Mouse (Mus musculus): ENCODE data around the gene Ddn. TPM values are rescaled to one million over a fixed set of nuclear protein-coding genes. Genes with fewer than 3 reads are reported as not detected.

The Ddn gene
- not detected in 2 replicates for polyA plus RNA-seq (2015; fragmentation: Nextera tagmentation; extraction: Ambion mirVana)

- peaks cover 28% of the 10 kb centered on the region for H3K4me1 ChIP-seq
- peak within 1 kb of the TSS; percentile 80 for H3K4me2 ChIP-seq
- peak within 1 kb of the TSS; percentile 42 for H3K4me3 ChIP-seq (replicated peaks)
- H3K9me3 ChIP-seq = no peaks in the 10 kb centered on the region
- ATAC-seq (ENCODE audit: insufficient read depth, low FRiP score, low read depth) = no peak
- H3K36me3 ChIP-seq = peaks cover 16% of the 10 kb centered on the region
- H3K27ac ChIP-seq = no peak within 1 kb of the TSS
- 62% methylated on average over 3 of the region's 3 CpGs for WGBS
- H3K27me3 ChIP-seq (replicated peaks) = peaks cover 53% of the 10 kb centered on the region
- no peak within 1 kb of the TSS for H3K9ac ChIP-seq
Measured at GRCm38 (mm10) chr15:98809390-98809789, at the start of gene Ddn. TSS of gene Ddn (minus strand) at chr15:98809490.

DNA sequence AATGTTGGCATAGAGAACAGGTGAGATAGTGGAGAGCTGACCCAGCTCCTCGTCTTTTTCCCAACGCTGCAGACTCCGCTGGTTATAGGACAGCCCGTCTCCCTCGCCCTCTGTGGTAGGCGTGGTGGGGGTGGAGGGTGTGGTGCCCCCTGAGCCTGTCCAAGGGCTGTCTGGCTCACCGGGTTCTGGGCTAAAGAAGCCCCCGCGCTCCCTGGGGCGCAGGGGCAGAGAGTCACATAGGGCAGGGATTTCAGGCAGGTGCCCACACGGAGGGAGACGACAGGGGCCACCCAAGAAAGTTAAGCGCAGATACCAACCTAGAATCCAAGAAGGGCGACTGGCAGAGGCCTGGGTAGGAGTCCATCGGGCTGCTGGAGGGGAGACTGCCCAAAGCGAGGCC lies 44.9 kb upstream of the Ddn start:
- H3K27ac ChIP-seq = no peak overlapping the region

DNA sequence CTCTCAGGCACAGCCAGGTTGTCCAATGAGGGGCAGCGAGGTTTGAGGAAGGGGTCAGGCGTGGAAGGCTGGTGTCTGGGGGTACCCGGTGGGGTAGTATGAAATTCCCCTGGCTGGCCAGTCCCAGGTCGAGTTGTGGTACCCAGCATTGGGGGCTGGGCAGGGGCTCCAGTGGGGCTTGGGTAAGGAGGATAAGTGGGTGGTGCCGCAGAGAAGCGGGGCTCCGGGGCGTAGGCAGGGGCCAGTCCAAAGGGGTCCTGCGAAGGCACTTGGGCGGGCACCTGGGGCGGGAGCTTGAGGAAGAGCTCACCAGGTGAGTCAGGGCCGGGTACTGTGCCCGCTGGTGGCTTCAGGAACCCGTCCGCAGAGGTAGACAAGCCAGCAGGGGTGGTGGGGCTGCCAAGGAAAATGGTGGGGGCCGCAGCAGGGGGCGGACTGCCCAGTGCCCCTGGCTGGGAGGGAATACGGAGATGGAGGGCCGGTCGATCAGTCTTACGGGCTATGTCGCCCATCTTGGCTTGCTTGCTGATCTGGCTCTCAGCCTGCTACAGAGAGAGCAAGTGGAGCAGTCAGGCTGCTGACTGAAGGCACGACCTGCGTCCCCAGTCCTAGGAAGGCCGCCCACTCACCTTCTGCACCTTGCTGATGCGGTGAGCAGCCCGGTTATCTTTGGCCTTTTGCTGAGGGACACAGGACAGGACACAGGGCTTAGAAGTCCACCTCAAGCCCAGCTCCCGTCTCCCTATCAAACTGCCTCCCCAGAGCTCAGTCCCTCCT lies 44.1 kb upstream of the Ddn start:
- WGBS = 92% methylated on average over 28 of the region's 28 CpGs
- Histone ChIP-seq H3K27ac (no peak overlapping the region), H3K27me3 (replicated peaks) (no peaks in the 10 kb centered on the region), H3K4me1 (no peaks in the 10 kb centered on the region), H3K4me2 (no peak overlapping the region), H3K9ac (no peak overlapping the region), H3K4me3 (replicated peaks) (no peak overlapping the region), H3K9me3 (no peaks in the 10 kb centered on the region), H3K36me3 (peaks cover 92% of the 10 kb centered on the region)
- no peak for ATAC-seq (ENCODE audit: insufficient read depth, low FRiP score, low read depth)

More for the DNA sequence above, 44.9 kb upstream of the Ddn start:
- Histone ChIP-seq H3K36me3 (peaks cover 90% of the 10 kb centered on the region), H3K9ac (no peak overlapping the region), H3K4me2 (no peak overlapping the region), H3K4me1 (no peaks in the 10 kb centered on the region), H3K27me3 (replicated peaks) (no peaks in the 10 kb centered on the region), H3K4me3 (replicated peaks) (no peak overlapping the region), H3K9me3 (no peaks in the 10 kb centered on the region)
- no peak for ATAC-seq (ENCODE audit: insufficient read depth, low FRiP score, low read depth)
- 88% methylated on average over 16 of the region's 16 CpGs for WGBS

GRCm38 (mm10) chr15:98852733-98853132 lies 43.4 kb upstream of the Ddn start:
- H3K4me2 ChIP-seq = no peak overlapping the region
- WGBS = 89% methylated on average over 9 of the region's 9 CpGs
- H3K9me3 ChIP-seq = no peaks in the 10 kb centered on the region
- peaks cover 92% of the 10 kb centered on the region for H3K36me3 ChIP-seq
- no peak overlapping the region for H3K9ac ChIP-seq
- no peaks in the 10 kb centered on the region for H3K27me3 ChIP-seq (replicated peaks)
- no peaks in the 10 kb centered on the region for H3K4me1 ChIP-seq
- H3K27ac ChIP-seq = no peak overlapping the region
- no peak overlapping the region for H3K4me3 ChIP-seq (replicated peaks)
- no peak for ATAC-seq (ENCODE audit: insufficient read depth, low FRiP score, low read depth)

DNA sequence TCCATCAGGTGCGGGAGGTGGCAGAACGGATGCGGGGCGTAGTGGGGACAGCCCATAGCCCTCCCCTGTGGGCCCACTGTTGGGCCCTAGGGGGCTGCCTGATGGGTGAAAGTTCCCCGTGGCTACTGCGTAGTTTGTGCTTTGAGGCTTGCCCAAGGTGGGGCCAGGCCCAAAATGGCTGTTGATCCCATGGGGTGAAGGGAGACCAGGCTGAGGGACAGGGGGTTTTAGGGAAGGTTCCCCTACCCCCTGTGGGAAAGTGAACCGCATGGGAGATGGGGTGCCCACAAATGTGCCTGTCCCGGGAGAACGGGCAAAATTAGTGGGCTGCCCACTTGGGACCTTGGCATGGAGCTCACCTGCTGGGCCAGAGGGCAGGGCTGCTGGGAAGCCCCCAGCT lies 42.8 kb upstream of the Ddn start:
- 94% methylated on average over 9 of the region's 9 CpGs for WGBS
- ATAC-seq (ENCODE audit: insufficient read depth, low FRiP score, low read depth) = no peak

DNA sequence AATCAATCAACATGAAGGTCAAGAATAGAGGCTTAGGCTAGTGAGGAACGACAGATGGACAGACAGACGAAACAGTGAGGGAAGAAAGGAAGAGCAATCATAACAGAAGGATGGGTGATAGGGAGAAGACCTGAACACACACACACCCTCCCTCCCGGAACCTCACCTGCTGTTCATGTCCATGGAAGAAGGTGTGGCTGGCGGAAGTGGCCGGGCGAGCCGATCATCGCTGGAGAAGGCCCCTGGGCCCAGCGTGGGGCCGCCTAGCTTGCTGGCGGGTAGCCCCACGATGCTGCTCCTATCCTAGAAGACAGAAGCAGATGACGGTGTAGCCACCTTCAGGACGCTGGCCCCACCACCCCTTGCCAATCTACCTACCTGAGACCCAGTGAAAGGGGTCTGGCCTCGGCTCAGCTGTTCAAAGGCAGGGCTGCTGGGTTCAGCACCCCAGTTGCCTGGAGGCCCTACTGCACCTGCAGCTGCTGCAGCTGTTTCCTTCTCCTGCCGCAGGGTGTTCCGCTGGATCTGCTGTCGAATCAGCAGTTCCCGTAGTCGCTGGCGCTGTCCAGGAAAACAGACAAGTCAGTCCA lies 42.0 kb upstream of the Ddn start:
- H3K36me3 ChIP-seq = peaks cover 94% of the 10 kb centered on the region
- no peaks in the 10 kb centered on the region for H3K27me3 ChIP-seq (replicated peaks)
- no peak overlapping the region for H3K27ac ChIP-seq

More for the DNA sequence above, 42.8 kb upstream of the Ddn start:
- H3K9me3 ChIP-seq = no peaks in the 10 kb centered on the region
- no peak overlapping the region for H3K27ac ChIP-seq
- no peak overlapping the region for H3K4me2 ChIP-seq
- no peak overlapping the region for H3K9ac ChIP-seq
- no peak overlapping the region for H3K4me3 ChIP-seq (replicated peaks)
- H3K4me1 ChIP-seq = no peaks in the 10 kb centered on the region
- no peaks in the 10 kb centered on the region for H3K27me3 ChIP-seq (replicated peaks)
- H3K36me3 ChIP-seq = peaks cover 92% of the 10 kb centered on the region

GRCm38 (mm10) chr15:98850668-98851067 lies 41.4 kb upstream of the Ddn start:
- no peak overlapping the region for H3K27ac ChIP-seq
- WGBS = 91% methylated on average over 14 of the region's 14 CpGs
- H3K4me2 ChIP-seq = no peak overlapping the region
- no peaks in the 10 kb centered on the region for H3K9me3 ChIP-seq
- no peaks in the 10 kb centered on the region for H3K27me3 ChIP-seq (replicated peaks)
- no peak overlapping the region for H3K9ac ChIP-seq
- no peak for ATAC-seq (ENCODE audit: insufficient read depth, low FRiP score, low read depth)
- H3K4me3 ChIP-seq (replicated peaks) = no peak overlapping the region
- peaks cover 94% of the 10 kb centered on the region for H3K36me3 ChIP-seq
- H3K4me1 ChIP-seq = no peaks in the 10 kb centered on the region

More for the DNA sequence above, 42.0 kb upstream of the Ddn start:
- H3K4me3 ChIP-seq (replicated peaks) = no peak overlapping the region
- no peak overlapping the region for H3K4me2 ChIP-seq
- no peak for ATAC-seq (ENCODE audit: insufficient read depth, low FRiP score, low read depth)
- H3K9me3 ChIP-seq = no peaks in the 10 kb centered on the region
- no peaks in the 10 kb centered on the region for H3K4me1 ChIP-seq
- no peak overlapping the region for H3K9ac ChIP-seq
- WGBS = 85% methylated on average over 21 of the region's 21 CpGs

DNA sequence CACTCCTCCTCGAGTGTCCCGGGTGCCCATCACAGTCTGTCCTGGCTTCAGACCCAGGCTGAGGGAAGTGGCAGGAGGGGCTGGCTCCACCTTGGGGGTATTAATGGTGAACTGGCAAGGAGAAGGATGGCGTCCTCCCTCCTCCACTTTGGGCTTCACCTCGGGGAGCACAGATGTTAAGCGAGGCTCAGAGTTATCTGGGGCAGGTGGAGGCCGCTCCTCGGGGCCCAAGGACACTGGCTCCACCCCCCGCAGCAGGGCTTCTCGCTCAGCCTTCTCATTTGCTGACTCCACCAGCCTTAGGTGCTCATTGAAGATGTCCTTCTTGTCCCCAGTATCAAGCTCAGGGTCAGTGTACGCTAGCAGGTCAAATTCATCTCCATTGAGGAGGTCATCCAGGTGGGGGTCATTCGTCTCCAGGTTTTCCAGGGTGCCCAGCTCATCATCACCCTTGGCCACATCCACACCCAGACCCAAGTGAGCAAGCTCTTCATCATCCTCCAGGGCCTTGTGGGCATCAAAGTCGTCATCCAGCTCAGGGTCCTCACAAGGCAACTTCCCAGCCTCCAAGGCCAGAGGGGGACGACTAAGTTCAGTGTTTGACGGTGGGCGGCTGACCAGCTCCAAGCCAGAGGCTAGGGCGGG lies 40.8 kb upstream of the Ddn start:
- no peak for ATAC-seq (ENCODE audit: insufficient read depth, low FRiP score, low read depth)
- 86% methylated on average over 16 of the region's 16 CpGs for WGBS
- Histone ChIP-seq H3K27ac (no peak overlapping the region), H3K4me2 (no peak overlapping the region), H3K27me3 (replicated peaks) (no peaks in the 10 kb centered on the region), H3K9ac (no peak overlapping the region), H3K4me3 (replicated peaks) (no peak overlapping the region), H3K36me3 (peaks cover 94% of the 10 kb centered on the region), H3K4me1 (no peaks in the 10 kb centered on the region), H3K9me3 (no peaks in the 10 kb centered on the region)

GRCm38 (mm10) chr15:98849165-98849564 lies 39.9 kb upstream of the Ddn start:
- no peaks in the 10 kb centered on the region for H3K27me3 ChIP-seq (replicated peaks)
- no peak for ATAC-seq (ENCODE audit: insufficient read depth, low FRiP score, low read depth)
- 96% methylated on average over 11 of the region's 11 CpGs for WGBS
- H3K27ac ChIP-seq = no peak overlapping the region
- H3K4me2 ChIP-seq = no peak overlapping the region
- peaks cover 99% of the 10 kb centered on the region for H3K36me3 ChIP-seq
- no peaks in the 10 kb centered on the region for H3K4me1 ChIP-seq
- no peak overlapping the region for H3K4me3 ChIP-seq (replicated peaks)
- H3K9ac ChIP-seq = no peak overlapping the region
- no peaks in the 10 kb centered on the region for H3K9me3 ChIP-seq

GRCm38 (mm10) chr15:98846140-98846539 lies 36.9 kb upstream of the Ddn start:
- 84% methylated on average over 8 of the region's 8 CpGs for WGBS
- no peak for ATAC-seq (ENCODE audit: insufficient read depth, low FRiP score, low read depth)
- Histone ChIP-seq H3K9me3 (no peaks in the 10 kb centered on the region), H3K9ac (no peak overlapping the region), H3K27ac (no peak overlapping the region), H3K4me1 (no peaks in the 10 kb centered on the region), H3K27me3 (replicated peaks) (no peaks in the 10 kb centered on the region), H3K4me3 (replicated peaks) (no peak overlapping the region), H3K4me2 (no peak overlapping the region), H3K36me3 (peaks cover 98% of the 10 kb centered on the region)

GRCm38 (mm10) chr15:98845149-98845548 lies 35.9 kb upstream of the Ddn start:
- Histone ChIP-seq H3K27ac (no peak overlapping the region), H3K27me3 (replicated peaks) (no peaks in the 10 kb centered on the region), H3K4me3 (replicated peaks) (no peak overlapping the region), H3K4me2 (no peak overlapping the region), H3K4me1 (no peaks in the 10 kb centered on the region), H3K9ac (no peak overlapping the region), H3K9me3 (no peaks in the 10 kb centered on the region), H3K36me3 (peaks cover 98% of the 10 kb centered on the region)
- 84% methylated on average over 2 of the region's 2 CpGs for WGBS
- no peak for ATAC-seq (ENCODE audit: insufficient read depth, low FRiP score, low read depth)

DNA sequence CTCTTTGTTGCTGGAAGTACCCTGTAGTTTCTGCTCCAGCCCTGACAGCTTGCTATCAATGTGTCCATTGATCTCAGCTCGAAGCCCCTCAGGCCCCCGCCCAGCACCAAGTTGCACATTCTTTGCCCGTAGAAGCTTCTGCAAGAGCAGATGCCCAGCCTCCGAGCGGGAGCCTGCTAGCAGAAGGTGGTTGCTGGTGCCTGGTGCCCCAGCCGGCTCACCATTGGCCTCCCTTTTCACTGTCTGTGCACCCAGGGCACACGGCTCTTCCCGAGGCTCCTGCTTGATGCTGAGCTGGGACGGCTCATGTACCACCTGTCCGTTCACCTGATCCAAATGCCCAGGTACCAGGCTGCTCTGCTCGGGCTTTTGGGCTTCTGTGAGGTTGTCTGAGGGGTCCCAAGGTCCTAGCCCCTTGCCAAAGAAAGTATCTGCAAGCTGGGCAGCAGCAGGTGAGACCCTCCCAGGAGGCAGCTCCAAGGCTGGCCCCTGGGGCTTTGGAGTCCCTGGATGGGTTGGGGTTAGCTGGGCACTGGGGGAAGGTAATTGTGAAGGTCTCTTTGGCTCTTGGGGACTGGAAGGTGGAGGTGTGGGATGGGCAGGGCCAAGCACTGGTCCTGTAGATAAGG lies 34.4 kb upstream of the Ddn start:
- Histone ChIP-seq H3K4me1 (no peaks in the 10 kb centered on the region), H3K27me3 (replicated peaks) (no peaks in the 10 kb centered on the region), H3K4me3 (replicated peaks) (no peak overlapping the region), H3K4me2 (no peak overlapping the region), H3K27ac (no peak overlapping the region), H3K9me3 (no peaks in the 10 kb centered on the region), H3K36me3 (peaks cover 98% of the 10 kb centered on the region), H3K9ac (no peak overlapping the region)
- 91% methylated on average over 11 of the region's 11 CpGs for WGBS
- no peak for ATAC-seq (ENCODE audit: insufficient read depth, low FRiP score, low read depth)

All from stomach, embryonic 15.5 days (tissue).